Mouse (Mus musculus) cerebellum, postnatal 25 days (tissue): ENCODE measurements at regions not wholly inside any gene's neighbourhood (a gene's known extent, or its start where the extent isn't known, plus 50 kb on each side); places are given as distances from the start of the nearest gene placed in this dataset.
A peak's percentile ranks its signal among the peaks of the same experiment; 100 is the strongest.

Experiments used
- DNase-seq, 2 experiments: peaks; one replicate each; pipeline ENCODE4 v3.0.0; 2021; ENCODE audit warnings: mixed read lengths in 2 of 2

- no peak for DNase-seq
These were observed 60.3 kb downstream of the Pcdh20 start for GRCm38 (mm10) chr14:88410722-88411437.

DNA sequence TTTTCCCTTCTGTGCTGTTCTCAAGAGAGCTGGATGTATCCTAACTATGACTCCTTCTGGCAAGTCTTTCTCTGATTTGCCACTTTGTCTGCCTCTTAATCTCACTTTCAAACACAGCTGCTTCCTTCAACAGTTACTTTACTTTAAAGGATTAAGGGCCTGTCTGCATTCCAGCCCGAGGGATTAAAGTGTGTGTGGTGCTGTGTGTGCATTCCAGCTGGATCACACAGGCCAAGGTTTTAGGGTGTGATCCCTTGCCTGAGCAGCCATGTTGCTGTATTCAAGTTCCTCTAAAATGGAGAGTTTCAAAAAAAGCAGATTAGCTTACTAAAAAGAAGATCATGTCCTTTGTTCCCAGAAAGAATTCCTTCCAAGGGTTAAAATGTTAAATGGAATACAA lies 71.9 kb downstream of the Pcdh20 start:
- no peak for DNase-seq

DNA sequence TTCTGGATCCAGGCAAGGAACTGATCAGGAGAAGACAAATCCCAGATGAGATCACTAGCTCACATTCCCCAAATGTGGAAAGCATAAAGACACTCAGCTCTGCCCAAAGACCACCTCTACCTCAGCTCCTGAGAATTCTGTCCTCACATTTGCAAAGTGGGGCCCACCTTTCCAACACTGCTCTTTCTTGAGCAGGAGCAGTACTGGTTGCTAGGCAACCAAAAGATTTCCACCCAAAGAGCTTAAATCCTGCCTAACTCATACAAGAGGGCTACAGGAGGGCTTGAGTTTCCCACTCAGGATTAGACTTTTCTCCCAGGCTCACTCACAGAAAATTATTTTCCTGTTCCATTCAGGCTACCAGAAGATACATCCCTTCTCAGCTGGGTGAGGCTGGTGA lies 74.0 kb downstream of the Pcdh20 start:
- no peak for DNase-seq

GRCm38 (mm10) chr14:88395016-88395415 lies 76.2 kb downstream of the Pcdh20 start:
- no peak for DNase-seq

GRCm38 (mm10) chr14:88384553-88384952 lies 86.6 kb downstream of the Pcdh20 start:
- DNase-seq: peak in 1 of 2 experiments; percentile 5

- no peak for DNase-seq
These were observed 124.0 kb downstream of the Pcdh20 start for GRCm38 (mm10) chr14:88347177-88347576.

GRCm38 (mm10) chr14:88337304-88337703 lies 133.9 kb downstream of the Pcdh20 start:
- no peak for DNase-seq

DNA sequence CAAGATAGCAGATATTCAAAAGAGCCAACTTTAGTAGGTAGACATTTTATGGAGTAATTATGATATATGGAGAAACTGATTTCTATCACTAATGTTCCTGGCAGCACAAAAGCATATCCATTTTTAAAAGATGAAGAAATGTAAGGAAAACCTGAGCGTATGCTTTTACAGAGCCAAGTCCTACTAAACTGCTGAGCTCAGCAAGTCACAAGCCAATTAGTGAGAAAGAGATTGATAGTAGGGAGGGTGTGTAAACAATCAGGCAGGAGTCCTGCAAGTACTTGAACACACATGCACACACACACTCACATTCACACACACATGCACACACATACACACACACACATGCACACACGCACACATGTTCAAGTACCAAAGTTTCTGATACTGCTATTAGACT lies 140.6 kb downstream of the Pcdh20 start:
- no peak for DNase-seq

- DNase-seq: no peak
These were observed 144.8 kb downstream of the Pcdh20 start for GRCm38 (mm10) chr14:88326411-88326810.

DNA sequence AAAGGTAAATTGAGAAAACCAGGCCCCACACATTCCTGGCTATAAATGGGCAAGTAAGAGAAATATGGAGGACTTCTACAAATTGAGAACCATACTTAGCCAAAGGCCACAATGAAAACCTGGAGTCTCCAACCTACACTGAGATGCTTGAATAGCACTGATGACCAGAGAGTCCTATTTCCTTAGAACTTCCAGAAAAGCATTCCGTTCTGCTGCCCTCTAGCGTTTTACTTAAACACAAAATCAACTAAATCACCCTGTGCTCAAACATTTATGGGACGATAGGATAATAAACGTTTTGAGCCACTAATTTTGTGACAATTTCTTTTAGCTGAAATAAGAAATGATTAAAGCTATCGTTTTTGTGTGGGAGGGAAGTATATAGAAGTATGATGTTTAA lies 192.9 kb downstream of the Pcdh20 start:
- no peak for DNase-seq

DNA sequence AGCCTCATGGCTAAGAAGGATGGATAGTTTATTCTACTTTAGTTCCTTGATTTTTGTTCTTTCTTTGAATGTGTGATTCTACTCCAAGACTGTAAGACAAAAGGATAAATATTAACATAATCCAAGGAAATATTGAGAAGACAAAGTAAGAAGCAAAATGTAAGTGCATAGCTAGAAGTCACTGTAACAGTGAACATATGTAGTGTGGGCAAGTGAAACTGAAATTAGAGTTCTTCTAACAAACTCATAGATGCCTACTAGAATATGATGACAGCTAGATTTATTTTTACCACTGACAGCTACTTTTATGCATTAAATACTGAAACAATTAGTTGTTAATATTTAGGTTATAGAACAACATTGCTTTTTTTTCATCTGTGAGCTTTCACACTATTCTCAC lies 206.4 kb downstream of the Pcdh20 start:
- no peak for DNase-seq

DNA sequence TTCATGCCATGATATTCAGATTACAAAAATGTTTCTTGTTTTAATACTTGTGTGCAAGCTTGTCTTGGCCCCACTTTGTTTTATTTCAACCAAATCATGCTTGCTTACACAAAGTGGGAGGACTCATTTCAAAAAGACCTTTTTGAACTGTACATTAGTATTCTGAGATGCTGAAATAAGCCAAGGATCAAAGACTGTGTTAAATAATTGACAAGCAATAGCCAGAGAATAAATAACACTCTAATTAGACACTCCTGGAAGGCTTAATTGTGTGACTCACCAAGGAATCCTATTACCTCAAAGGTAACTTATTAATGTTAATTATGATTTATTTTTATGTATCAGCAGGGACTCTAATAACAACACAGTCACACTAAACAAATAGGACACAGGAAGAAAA lies 212.2 kb downstream of the Pcdh20 start:
- no peak for DNase-seq

DNA sequence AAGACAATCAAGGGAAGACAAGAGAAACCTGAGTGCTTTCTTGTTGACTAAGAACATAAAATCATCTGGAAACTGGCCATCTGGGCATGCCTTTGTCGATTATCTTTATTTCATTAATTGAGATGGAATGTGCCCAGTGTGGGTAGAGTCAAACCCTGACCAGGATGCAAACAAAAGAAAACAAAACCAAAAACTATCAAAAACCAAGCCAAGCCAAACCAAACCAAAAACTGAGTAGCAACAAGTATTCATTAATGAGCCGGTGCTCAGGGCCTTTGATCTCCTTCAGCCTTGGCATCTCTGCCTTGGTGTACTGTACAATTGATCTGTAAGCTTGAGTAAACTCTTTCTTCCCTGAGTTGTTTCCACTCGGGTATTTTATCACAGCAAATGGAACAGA lies 216.1 kb downstream of the Pcdh20 start:
- no peak for DNase-seq
